Mouse (Mus musculus) MEL (cell line): ENCODE data around the gene Efcab10. TPM values are rescaled to one million over a fixed set of nuclear protein-coding genes. Genes with fewer than 3 reads are reported as not detected.

Experiments used
- DNase-seq: peaks from one replicate; pipeline ENCODE4 v3.0.0; 2011; ENCODE audit warnings: low read depth, low spot score
- H3K27ac ChIP-seq: 2 replicates; pipeline ENCODE4 v1.5.1; 2012; ENCODE audit warnings: low read depth, mild to moderate bottlenecking, control low read depth, low read length, moderate library complexity; ENCODE audit not compliant: control insufficient read depth
- H3K27me3 ChIP-seq, 2 experiments: fragments of 150-350 bp in 1 of 2; sonication (generic) in 1 of 2; 2 replicates each; pipeline ENCODE4 v1.6.1; 2012; ENCODE audit warnings: low read length in 2 of 2, mild to moderate bottlenecking in 2 of 2, improper control_type of control experiment in 1 of 2, moderate library complexity in 1 of 2; ENCODE audit not compliant: insufficient read depth in 2 of 2, control insufficient read depth in 1 of 2
- H3K36me3 ChIP-seq, 2 experiments: 2 replicates each; pipeline ENCODE4 v1.6.1; 2012 to 2014; ENCODE audit warnings: low read length in 2 of 2, improper control_type of control experiment in 1 of 2, inconsistent platforms in 1 of 2, mild to moderate bottlenecking in 1 of 2; ENCODE audit not compliant: insufficient read depth in 2 of 2, control insufficient read depth in 1 of 2
- H3K4me1 ChIP-seq, 2 experiments: fragments of 150-350 bp in 1 of 2; sonication (generic) in 1 of 2; 2 replicates each; pipeline ENCODE4 v1.6.1; 2012; ENCODE audit warnings: low read length in 2 of 2, improper control_type of control experiment in 1 of 2, mild to moderate bottlenecking in 1 of 2; ENCODE audit not compliant: insufficient read depth in 2 of 2, control insufficient read depth in 1 of 2
- H3K4me3 ChIP-seq, 2 experiments: fragments of 150-350 bp in 1 of 2; sonication (generic) in 1 of 2; 2 replicates each; pipeline ENCODE4 v1.5.1; 2012; ENCODE audit warnings: low read depth in 2 of 2, low read length in 2 of 2, mild to moderate bottlenecking in 2 of 2, moderate library complexity in 2 of 2, control low read depth in 1 of 2, improper control_type of control experiment in 1 of 2; ENCODE audit not compliant: control insufficient read depth in 1 of 2, insufficient read depth in 1 of 2
- H3K79me2 ChIP-seq: 2 replicates; pipeline ENCODE4 v1.6.1; 2012; ENCODE audit warnings: mild to moderate bottlenecking, low read length, moderate library complexity; ENCODE audit not compliant: control insufficient read depth, poor library complexity, insufficient read depth
- H3K9ac ChIP-seq: 2 replicates; pipeline ENCODE4 v1.6.1; 2012; ENCODE audit warnings: low read depth, mild to moderate bottlenecking, control low read depth, low read length, moderate library complexity; ENCODE audit not compliant: control insufficient read depth, poor library complexity, severe bottlenecking
- H3K9me3 ChIP-seq: fragments of 150-350 bp; sonication (generic); replicated peaks from 2 replicates; pipeline ENCODE4 v1.6.1; 2012; ENCODE audit warnings: mild to moderate bottlenecking, low read length, improper control_type of control experiment, moderate library complexity; ENCODE audit not compliant: insufficient read depth
- BHLHE40 ChIP-seq: IDR thresholded peaks from 2 replicates; pipeline ENCODE4 v1.6.1; 2012; ENCODE audit warnings: low read depth, mild to moderate bottlenecking, inconsistent platforms, low read length, improper control_type of control experiment, borderline replicate concordance
- CHD2 ChIP-seq: IDR thresholded peaks from 2 replicates; pipeline ENCODE4 v1.6.1; 2011; ENCODE audit warnings: low read length, improper control_type of control experiment
- CTCF ChIP-seq, 3 experiments: IDR thresholded peaks in 2 of 3; conservative IDR thresholded peaks in 1 of 3; 2 replicates each; pipeline ENCODE4 v1.5.1; 2011 to 2012; ENCODE audit warnings: low read length in 3 of 3, low read depth in 2 of 3, mild to moderate bottlenecking in 2 of 3, improper control_type of control experiment in 1 of 3, inconsistent platforms in 1 of 3, mixed read lengths in 1 of 3, moderate library complexity in 1 of 3; ENCODE audit not compliant: control insufficient read depth in 1 of 3, insufficient read depth in 1 of 3, poor library complexity in 1 of 3, severe bottlenecking in 1 of 3
- EP300 ChIP-seq, 2 experiments: IDR thresholded peaks; 2 replicates each; pipeline ENCODE4 v1.6.1; 2011; ENCODE audit warnings: improper control_type of control experiment in 2 of 2, low read length in 2 of 2, low read depth in 1 of 2, mild to moderate bottlenecking in 1 of 2
- ETS1 ChIP-seq: IDR thresholded peaks from 2 replicates; pipeline ENCODE4 v1.6.1; 2012; ENCODE audit warnings: low read depth, mild to moderate bottlenecking, inconsistent platforms, low read length, improper control_type of control experiment, moderate library complexity
- GABPA ChIP-seq: IDR thresholded peaks from 2 replicates; pipeline ENCODE4 v1.6.1; 2012; ENCODE audit warnings: low read depth, mild to moderate bottlenecking, inconsistent platforms, low read length, improper control_type of control experiment, moderate library complexity
- GATA1 ChIP-seq: IDR thresholded peaks from 2 replicates; pipeline ENCODE4 v1.6.1; 2011; ENCODE audit warnings: low read depth, low read length, improper control_type of control experiment
- HCFC1 ChIP-seq: IDR thresholded peaks from 2 replicates; pipeline ENCODE4 v1.6.1; 2012; ENCODE audit warnings: low read depth, mild to moderate bottlenecking, inconsistent platforms, low read length, improper control_type of control experiment, moderate library complexity
- MEF2A ChIP-seq: IDR thresholded peaks from 2 replicates; pipeline ENCODE4 v1.6.1; 2014; ENCODE audit warnings: low read depth, mild to moderate bottlenecking, inconsistent platforms, low read length, improper control_type of control experiment; ENCODE audit not compliant: poor library complexity, insufficient replicate concordance, severe bottlenecking; ENCODE audit errors: extremely low read depth
- MYC ChIP-seq: IDR thresholded peaks from 2 replicates; pipeline ENCODE4 v1.6.1; 2011; ENCODE audit warnings: low read depth, mild to moderate bottlenecking, low read length, improper control_type of control experiment, moderate library complexity
- NELFE ChIP-seq: IDR thresholded peaks from 2 replicates; pipeline ENCODE4 v1.6.1; 2011; ENCODE audit warnings: low read depth, low read length, improper control_type of control experiment
- NRF1 ChIP-seq: IDR thresholded peaks from 2 replicates; pipeline ENCODE4 v1.6.1; 2014; ENCODE audit warnings: low read depth, mild to moderate bottlenecking, inconsistent platforms, low read length, improper control_type of control experiment, moderate library complexity; ENCODE audit not compliant: poor library complexity, insufficient read depth, severe bottlenecking
- POLR2A ChIP-seq, 2 experiments: IDR thresholded peaks; 2 replicates each; pipeline ENCODE4 v1.6.1; 2011 to 2012; ENCODE audit warnings: low read length in 2 of 2, mild to moderate bottlenecking in 2 of 2, control low read depth in 1 of 2, improper control_type of control experiment in 1 of 2, low read depth in 1 of 2, moderate library complexity in 1 of 2; ENCODE audit not compliant: control insufficient read depth in 1 of 2, insufficient read depth in 1 of 2, poor library complexity in 1 of 2
- POLR2AphosphoS5 ChIP-seq: IDR thresholded peaks from 2 replicates; pipeline ENCODE4 v1.6.1; 2012; ENCODE audit warnings: low read depth, borderline replicate concordance, mild to moderate bottlenecking, inconsistent platforms, low read length, moderate library complexity, mixed read lengths
- SMC3 ChIP-seq: IDR thresholded peaks from 2 replicates; pipeline ENCODE4 v1.6.1; 2011; ENCODE audit warnings: low read depth, low read length, improper control_type of control experiment
- TAL1 ChIP-seq: IDR thresholded peaks from 2 replicates; pipeline ENCODE4 v1.6.1; 2012; ENCODE audit warnings: mild to moderate bottlenecking, inconsistent platforms, low read length, moderate library complexity, mixed read lengths
- TBP ChIP-seq: IDR thresholded peaks from 2 replicates; pipeline ENCODE4 v1.8.0; 2011; ENCODE audit warnings: low read depth, low read length, improper control_type of control experiment
- UBTF ChIP-seq: IDR thresholded peaks from 2 replicates; pipeline ENCODE4 v1.6.1; 2012; ENCODE audit warnings: low read depth, mild to moderate bottlenecking, inconsistent platforms, low read length, improper control_type of control experiment, moderate library complexity, borderline replicate concordance; ENCODE audit not compliant: insufficient read depth
- USF1 ChIP-seq: IDR thresholded peaks from 2 replicates; pipeline ENCODE4 v1.6.1; 2014; ENCODE audit warnings: low read depth, mild to moderate bottlenecking, inconsistent platforms, low read length, improper control_type of control experiment, moderate library complexity
- USF2 ChIP-seq, 2 experiments: IDR thresholded peaks; 2 replicates each; pipeline ENCODE4 v1.6.1; 2011 to 2012; ENCODE audit warnings: improper control_type of control experiment in 2 of 2, low read length in 2 of 2, borderline replicate concordance in 1 of 2, inconsistent platforms in 1 of 2, low read depth in 1 of 2, mild to moderate bottlenecking in 1 of 2; ENCODE audit not compliant: insufficient read depth in 1 of 2
- ZC3H11A ChIP-seq: IDR thresholded peaks from 2 replicates; pipeline ENCODE4 v1.6.1; 2012; ENCODE audit warnings: low read depth, mild to moderate bottlenecking, inconsistent platforms, low read length, improper control_type of control experiment
- ZMIZ1 ChIP-seq: IDR thresholded peaks from 2 replicates; pipeline ENCODE4 v1.6.1; 2012; ENCODE audit warnings: low read depth, mild to moderate bottlenecking, inconsistent platforms, low read length, improper control_type of control experiment, moderate library complexity
- polyA plus RNA-seq, 2 experiments: library from polyadenylated mRNA; stranded (reverse) in 1 of 2; unstranded in 1 of 2; fragments of >175 nt in 1 of 2; fragments of >200 nt in 1 of 2; gene quantifications; 2 replicates each; pipeline versions ENCODE4 v1.2.1 to v1.2.4; 2012; ENCODE audit warnings: low replicate concordance in 2 of 2, low read depth in 1 of 2; ENCODE audit not compliant: insufficient read length in 2 of 2, insufficient read depth in 1 of 2, missing spikeins in 1 of 2
- total RNA-seq: library from RNA; depleted of rRNA; stranded (reverse); fragments of 300-350 nt; gene quantifications from 2 replicates; pipeline ENCODE4 v1.2.3, GENCODE M21; 2012; rRNA removed

Efcab10 gene
- total RNA-seq = not detected in 2 replicates
- not detected for polyA plus RNA-seq

GRCm38 (mm10) chr12:33394804-33395623 lies at the start of gene Efcab10:
Gene Efcab10 (plus strand): TSS chr12:33394854.
- Histone ChIP-seq H3K36me3 (peaks cover 0 to 4% of the 10 kb centered on the region in 2 experiments; a peak in 2 of 4 replicates), H3K9ac (no peak within 1 kb of the TSS), H3K4me3 (no peak within 1 kb of the TSS), H3K79me2 (no peaks in the 10 kb centered on the region), H3K4me1 (peaks cover 0 to 2% of the 10 kb centered on the region in 2 experiments; a peak in 1 of 4 replicates), H3K27ac (no peak within 1 kb of the TSS), H3K9me3 (no peaks in the 10 kb centered on the region), H3K27me3 (no peaks in the 10 kb centered on the region; a peak in 1 of 4 replicates)
- no peak for TF ChIP-seq SMC3
- no peak for TF ChIP-seq EP300 (IDR thresholded peaks at IDR 0.05; ENCODE audit: low read depth in 1 of 2, low read length in 2 of 2)
- no peak for TF ChIP-seq CTCF (IDR thresholded peaks at IDR 0.05 in 2 of 3, conservative IDR thresholded peaks at IDR 0.05 in 1 of 3; ENCODE audit: control insufficient read depth in 1 of 3, insufficient read depth in 1 of 3, low read depth in 2 of 3, low read length in 3 of 3, poor library complexity in 1 of 3, severe bottlenecking in 1 of 3)
- no peak for TF ChIP-seq ETS1
- TF ChIP-seq MEF2A = no peak
- TF ChIP-seq POLR2A (IDR thresholded peaks at IDR 0.05; ENCODE audit: control insufficient read depth in 1 of 2, insufficient read depth in 1 of 2, low read depth in 1 of 2, low read length in 2 of 2, poor library complexity in 1 of 2) = no peak
- no peak for TF ChIP-seq UBTF
- no peak for TF ChIP-seq GATA1
- TF ChIP-seq TBP = no peak
- TF ChIP-seq CHD2 = no peak
- no peak for TF ChIP-seq GABPA
- no peak for DNase-seq

- no peak overlapping the region for H3K27ac ChIP-seq
These were observed 49.5 kb upstream of the Efcab10 start for GRCm38 (mm10) chr12:33344970-33345772.

More at GRCm38 (mm10) chr12:33344970-33345772, 49.5 kb upstream of the Efcab10 start:
- Histone ChIP-seq H3K4me3 (no peak overlapping the region), H3K9ac (no peak overlapping the region), H3K79me2 (no peaks in the 10 kb centered on the region)
- no peak for TF ChIP-seq ZC3H11A
- no peak for TF ChIP-seq GABPA
- TF ChIP-seq NELFE = no peak
- no peak for TF ChIP-seq BHLHE40
- no peak for TF ChIP-seq GATA1
- no peak for TF ChIP-seq EP300 (IDR thresholded peaks at IDR 0.05; ENCODE audit: low read depth in 1 of 2, low read length in 2 of 2)
- TF ChIP-seq MYC = no peak
- TF ChIP-seq USF1 = no peak
- TF ChIP-seq USF2 (IDR thresholded peaks at IDR 0.05; ENCODE audit: borderline replicate concordance in 1 of 2, insufficient read depth in 1 of 2, low read depth in 1 of 2, low read length in 2 of 2) = no peak
- no peak for TF ChIP-seq POLR2AphosphoS5
- TF ChIP-seq ETS1 = no peak
- TF ChIP-seq TAL1 = no peak
- TF ChIP-seq NRF1 = no peak
- no peak for TF ChIP-seq HCFC1
- no peak for TF ChIP-seq ZMIZ1
- no peak for TF ChIP-seq POLR2A (IDR thresholded peaks at IDR 0.05; ENCODE audit: control insufficient read depth in 1 of 2, insufficient read depth in 1 of 2, low read depth in 1 of 2, low read length in 2 of 2, poor library complexity in 1 of 2)
- TF ChIP-seq, all 39 proteins: peak for 0
- Histone ChIP-seq H3K27me3 (no peaks in the 10 kb centered on the region), H3K4me1 (peaks cover 6 to 19% of the 10 kb centered on the region in 2 experiments), H3K36me3 (peaks cover 18 to 49% of the 10 kb centered on the region in 2 experiments), H3K9me3 (no peaks in the 10 kb centered on the region)
- DNase-seq = no peak
